ENCODE assay signal across 21 mouse cellular contexts in genomic region chr1:59391736-59392135, GRCm38 (mm10).
DNase-seq lines count a peak whose midpoint lies in the region; ATAC-seq and TF ChIP-seq lines count a peak whose summit lies in the region.
"Had no signal": no experiment of that assay in that cellular context is flagged by ENCODE, and none has a peak within 500 bp of the region (broad histone marks: within the 10 kb centered on the region; RNA-seq: fewer than 3 reads in every experiment).

No protein-coding gene starts in this region.

- no peak overlapping the region for H3K4me3 ChIP-seq in forebrain, embryonic 10.5 days
- no peak overlapping the region for H3K4me3 ChIP-seq in forebrain, embryonic 15.5 days
- no peak overlapping the region for H3K4me3 ChIP-seq in midbrain, embryonic 16.5 days (ENCODE audit: low read depth, low read length)
- H3K4me3 ChIP-seq in cerebellum, adult 2 months (replicated peaks; ENCODE audit: insufficient read depth, low read depth, low read length): no peak overlapping the region
- H3K4me3 ChIP-seq: embryonic facial prominence, embryonic 15.5 days; forebrain, embryonic 12.5 days; hindbrain, embryonic 13.5 days; lung, embryonic 15.5 days; midbrain, embryonic 12.5 days had no signal

- peaks cover 52% of the 10 kb centered on the region for H3K4me1 ChIP-seq in forebrain, embryonic 10.5 days
- H3K4me1 ChIP-seq in forebrain, embryonic 15.5 days: peaks cover 19% of the 10 kb centered on the region
- H3K4me1 ChIP-seq in midbrain, embryonic 16.5 days (ENCODE audit: control insufficient read depth, insufficient read depth, low read length): no peaks in the 10 kb centered on the region
- peaks cover 9% of the 10 kb centered on the region; the same call in 1 of the 2 replicates for H3K4me1 ChIP-seq in cerebellum, adult 2 months (ENCODE audit: control insufficient read depth, insufficient read depth, low read length)
- H3K4me1 ChIP-seq: embryonic facial prominence, embryonic 15.5 days; lung, embryonic 15.5 days had no signal

- TF ChIP-seq CTCF in cerebellum, adult 2 months (IDR thresholded peaks at IDR 0.05; ENCODE audit: borderline replicate concordance, insufficient read depth, low read depth, low read length): no peak

- no peak overlapping the region for H3K9ac ChIP-seq in forebrain, embryonic 15.5 days (replicated peaks)
- no peak overlapping the region for H3K9ac ChIP-seq in midbrain, embryonic 16.5 days (ENCODE audit: low read depth, low read length)
- H3K9ac ChIP-seq: embryonic facial prominence, embryonic 15.5 days; forebrain, embryonic 12.5 days; hindbrain, embryonic 13.5 days; lung, embryonic 15.5 days; midbrain, embryonic 12.5 days had no signal

- TF ChIP-seq POLR2A in cerebellum, adult 2 months (IDR thresholded peaks at IDR 0.05; ENCODE audit: borderline replicate concordance, insufficient read depth, low read length): no peak

- H3K27me3 ChIP-seq in forebrain, embryonic 10.5 days (ENCODE audit: poor library complexity, severe bottlenecking): peaks cover 17% of the 10 kb centered on the region
- no peaks in the 10 kb centered on the region for H3K27me3 ChIP-seq in forebrain, embryonic 15.5 days
- no peaks in the 10 kb centered on the region for H3K27me3 ChIP-seq in midbrain, embryonic 16.5 days (ENCODE audit: control insufficient read depth, insufficient read depth, low read depth, low read length)
- H3K27me3 ChIP-seq in cerebellum, adult 2 months (ENCODE audit: control insufficient read depth, insufficient read depth, low read length): no peaks in the 10 kb centered on the region
- H3K27me3 ChIP-seq: CH12.LX; embryonic facial prominence, embryonic 15.5 days; forebrain, embryonic 12.5 days; lung, embryonic 15.5 days; Patski had no signal

- H3K36me3 ChIP-seq in forebrain, embryonic 10.5 days (replicated peaks): no peaks in the 10 kb centered on the region
- H3K36me3 ChIP-seq in forebrain, embryonic 15.5 days: no peaks in the 10 kb centered on the region
- no peaks in the 10 kb centered on the region for H3K36me3 ChIP-seq in midbrain, embryonic 16.5 days (ENCODE audit: control insufficient read depth, insufficient read depth, low read length)
- H3K36me3 ChIP-seq: embryonic facial prominence, embryonic 15.5 days; forebrain, embryonic 12.5 days; hindbrain, embryonic 13.5 days; lung, embryonic 15.5 days; midbrain, embryonic 12.5 days had no signal

- no peak for DNase-seq in forebrain, embryonic 10.5 days (ENCODE audit: extremely low spot score, low spot score)
- peak; percentile 16 for DNase-seq in ovary, adult 18-20 months (ENCODE audit: low spot score)
- DNase-seq in ovary, postnatal 10 days (ENCODE audit: low spot score): no peak
- DNase-seq in lung, postnatal 25 days (ENCODE audit: low spot score): peak; percentile 29
- no peak for DNase-seq in cerebellum, adult 2 months
- DNase-seq: cerebellum, adult 11-12 months; kidney, postnatal 14 days; layer of hippocampus, adult 9-11 months; right cerebral cortex, postnatal 4 days; thymus, adult 2 months had no signal

- no peak overlapping the region for H3K4me2 ChIP-seq in forebrain, embryonic 15.5 days (replicated peaks)
- no peak overlapping the region for H3K4me2 ChIP-seq in midbrain, embryonic 16.5 days (ENCODE audit: low read length)
- H3K4me2 ChIP-seq: embryonic facial prominence, embryonic 15.5 days; forebrain, embryonic 12.5 days; hindbrain, embryonic 13.5 days; lung, embryonic 15.5 days; midbrain, embryonic 12.5 days had no signal

- peaks cover 6% of the 10 kb centered on the region for H3K9me3 ChIP-seq in forebrain, embryonic 10.5 days
- no peaks in the 10 kb centered on the region for H3K9me3 ChIP-seq in forebrain, embryonic 15.5 days
- no peaks in the 10 kb centered on the region for H3K9me3 ChIP-seq in midbrain, embryonic 16.5 days (replicated peaks; ENCODE audit: control insufficient read depth, low read length, poor library complexity, severe bottlenecking)
- H3K9me3 ChIP-seq: embryonic facial prominence, embryonic 15.5 days; forebrain, embryonic 12.5 days; hindbrain, embryonic 13.5 days; lung, embryonic 15.5 days had no signal

- peak overlapping the region; percentile 72; the same call in 1 of the 2 replicates for H3K27ac ChIP-seq in forebrain, embryonic 10.5 days
- H3K27ac ChIP-seq in forebrain, embryonic 15.5 days (replicated peaks): no peak overlapping the region
- no peak overlapping the region for H3K27ac ChIP-seq in midbrain, embryonic 16.5 days (ENCODE audit: low read length)
- no peak overlapping the region for H3K27ac ChIP-seq in cerebellum, adult 2 months (ENCODE audit: insufficient read depth, low read length)
- H3K27ac ChIP-seq: embryonic facial prominence, embryonic 15.5 days; forebrain, embryonic 12.5 days; hindbrain, embryonic 13.5 days; lung, embryonic 15.5 days; midbrain, embryonic 12.5 days had no signal

- no peak for ATAC-seq in forebrain, embryonic 15.5 days (replicated peaks)
- peak; percentile 50 for ATAC-seq in granulocyte monocyte progenitor cell, adult 5-6 weeks (replicated peaks; ENCODE audit: poor library complexity, severe bottlenecking)
- ATAC-seq in midbrain, embryonic 16.5 days: no peak
- ATAC-seq: intestine, postnatal 0 days; Patski had no signal

- 56% methylated on average over 3 of the region's 3 CpGs for WGBS in forebrain, embryonic 10.5 days
- 27% methylated on average over 3 of the region's 3 CpGs for WGBS in forebrain, embryonic 15.5 days
- WGBS in midbrain, embryonic 16.5 days: 44% methylated on average over 3 of the region's 3 CpGs
- 89% methylated on average over 3 of the region's 3 CpGs for WGBS in cerebellum, adult 2 months

Comparison
In these comparisons a context has a peak if more than half of its experiments do, and no peak if none do; other contexts are left out.
1. DNase-seq: peak in ovary, adult 18-20 months (single experiment) and lung, postnatal 25 days (single experiment); none in forebrain, embryonic 10.5 days (single experiment), ovary, postnatal 10 days (single experiment) and cerebellum, adult 2 months (0 of 2).